Mouse (Mus musculus) limb, embryonic 15.5 days (tissue): ENCODE data around the gene Zfp553. TPM values are rescaled to one million over a fixed set of nuclear protein-coding genes. Genes with fewer than 3 reads are reported as not detected.

Source experiments
- ATAC-seq: fragments of 200-750 bp; cut with Nextera tagmentation; 2 replicates; pipeline ENCODE4 v1.8.0; 2017; ENCODE audit warnings: low read depth, moderate TSS enrichment; ENCODE audit not compliant: insufficient number of reproducible peaks, low FRiP score, low TSS enrichment
- H3K27ac ChIP-seq: fragments of 300-500 bp; sonication (generic); 2 replicates; pipeline ENCODE4 v1.5.1; 2015; ENCODE audit warnings: moderate library complexity, mild to moderate bottlenecking, inconsistent platforms
- H3K27me3 ChIP-seq: fragments of 300-500 bp; sonication (generic); 2 replicates; pipeline ENCODE4 v1.6.1; 2015; ENCODE audit warnings: inconsistent platforms
- H3K36me3 ChIP-seq: fragments of 300-500 bp; sonication (generic); 2 replicates; pipeline ENCODE4 v1.6.1; 2015; ENCODE audit warnings: inconsistent platforms
- H3K4me1 ChIP-seq: fragments of 300-500 bp; sonication (generic); 2 replicates; pipeline ENCODE4 v1.6.1; 2015; ENCODE audit warnings: inconsistent platforms
- H3K4me2 ChIP-seq: fragments of 300-500 bp; sonication (generic); 2 replicates; pipeline ENCODE4 v1.6.1; 2015; ENCODE audit warnings: mild to moderate bottlenecking, inconsistent platforms
- H3K4me3 ChIP-seq: fragments of 300-500 bp; sonication (generic); 2 replicates; pipeline ENCODE4 v1.5.1; 2015; ENCODE audit warnings: mild to moderate bottlenecking, inconsistent platforms
- H3K9ac ChIP-seq: fragments of 300-500 bp; sonication (generic); 2 replicates; pipeline ENCODE4 v1.6.1; 2015; ENCODE audit warnings: inconsistent platforms
- H3K9me3 ChIP-seq: fragments of 300-500 bp; sonication (generic); 2 replicates; pipeline ENCODE4 v1.6.1; 2016; ENCODE audit warnings: inconsistent platforms
- WGBS: fragments of 180-500 bp; shearing (Covaris S2); methylation state at CpG from one replicate; pipeline ENCODE4 v1.1.7; 2015; 5-methylcytosine and 5-hydroxymethylcytosine counted together
- polyA plus RNA-seq: library from polyadenylated mRNA; unstranded; fragments of >200 nt; fragmentation: Nextera tagmentation; extraction: Ambion mirVana; gene quantifications from 2 replicates; pipeline ENCODE4 v1.2.1, GENCODE M21; 2015

Gene Zfp553
- 37.3 and 38.4 TPM in 2 replicates for polyA plus RNA-seq

GRCm38 (mm10) chr7:127232622-127233367 lies at the start of gene Zfp553, which contains the start of gene Sept1:
TSS of gene Zfp553 (plus strand) at chr7:127233061.
TSS of gene Sept1 (minus strand) at chr7:127233130.
- H3K36me3 ChIP-seq: peaks cover 48% of the 10 kb centered on the region
- under 1% methylated on average over 64 of the region's 64 CpGs for WGBS

GRCm38 (mm10) chr7:127183345-127183744 lies 49.5 kb upstream of the Zfp553 start:
- no peak for ATAC-seq
- 78% methylated on average over 8 of the region's 8 CpGs for WGBS

More at GRCm38 (mm10) chr7:127232622-127233367, at the start of gene Zfp553, which contains the start of gene Sept1:
- peaks cover 34% of the 10 kb centered on the region for H3K4me1 ChIP-seq
- H3K9me3 ChIP-seq: no peaks in the 10 kb centered on the region
- H3K9ac ChIP-seq: peak within 1 kb of the TSS; percentile 95
- H3K4me2 ChIP-seq: peak within 1 kb of the TSS; percentile 64
- peak; percentile 90 for ATAC-seq
- H3K27ac ChIP-seq: peak within 1 kb of the TSS; percentile 97
- no peaks in the 10 kb centered on the region for H3K27me3 ChIP-seq
- H3K4me3 ChIP-seq: peak within 1 kb of the TSS; percentile 96

GRCm38 (mm10) chr7:127183828-127184227 lies 49.0 kb upstream of the Zfp553 start:
- 78% methylated on average over 6 of the region's 6 CpGs for WGBS
- no peak overlapping the region for H3K4me3 ChIP-seq
- H3K9me3 ChIP-seq: no peaks in the 10 kb centered on the region
- H3K27me3 ChIP-seq: no peaks in the 10 kb centered on the region
- H3K36me3 ChIP-seq: no peaks in the 10 kb centered on the region
- no peak overlapping the region for H3K27ac ChIP-seq
- H3K4me2 ChIP-seq: no peak overlapping the region
- ATAC-seq: no peak
- no peak overlapping the region for H3K9ac ChIP-seq
- no peaks in the 10 kb centered on the region for H3K4me1 ChIP-seq

More at GRCm38 (mm10) chr7:127183345-127183744, 49.5 kb upstream of the Zfp553 start:
- H3K4me1 ChIP-seq: no peaks in the 10 kb centered on the region
- H3K9ac ChIP-seq: no peak overlapping the region
- no peaks in the 10 kb centered on the region for H3K9me3 ChIP-seq
- H3K4me3 ChIP-seq: no peak overlapping the region
- H3K36me3 ChIP-seq: no peaks in the 10 kb centered on the region
- no peak overlapping the region for H3K27ac ChIP-seq
- H3K27me3 ChIP-seq: no peaks in the 10 kb centered on the region
- no peak overlapping the region for H3K4me2 ChIP-seq

GRCm38 (mm10) chr7:127184720-127185119 lies 48.1 kb upstream of the Zfp553 start:
- H3K27ac ChIP-seq: no peak overlapping the region
- 40% methylated on average over 1 of the region's 1 CpGs for WGBS
- no peak for ATAC-seq
- no peaks in the 10 kb centered on the region for H3K4me1 ChIP-seq
- no peak overlapping the region for H3K4me2 ChIP-seq
- no peak overlapping the region for H3K4me3 ChIP-seq
- no peak overlapping the region for H3K9ac ChIP-seq
- no peaks in the 10 kb centered on the region for H3K27me3 ChIP-seq
- no peaks in the 10 kb centered on the region for H3K36me3 ChIP-seq
- no peaks in the 10 kb centered on the region for H3K9me3 ChIP-seq

- no peaks in the 10 kb centered on the region for H3K4me1 ChIP-seq
- H3K27me3 ChIP-seq: no peaks in the 10 kb centered on the region
- no peaks in the 10 kb centered on the region for H3K36me3 ChIP-seq
- ATAC-seq: no peak
- H3K4me3 ChIP-seq: no peak overlapping the region
- no peaks in the 10 kb centered on the region for H3K9me3 ChIP-seq
- WGBS: 63% methylated on average over 3 of the region's 3 CpGs
- H3K9ac ChIP-seq: no peak overlapping the region
- no peak overlapping the region for H3K4me2 ChIP-seq
- H3K27ac ChIP-seq: no peak overlapping the region
Measured at GRCm38 (mm10) chr7:127185601-127186000, 47.3 kb upstream of the Zfp553 start.

GRCm38 (mm10) chr7:127187351-127187750 lies 45.5 kb upstream of the Zfp553 start:
- Histone ChIP-seq H3K9me3 (no peaks in the 10 kb centered on the region), H3K4me1 (no peaks in the 10 kb centered on the region), H3K4me3 (no peak overlapping the region), H3K9ac (no peak overlapping the region), H3K36me3 (peaks cover 13% of the 10 kb centered on the region), H3K4me2 (no peak overlapping the region), H3K27me3 (no peaks in the 10 kb centered on the region), H3K27ac (no peak overlapping the region)
- ATAC-seq: no peak
- WGBS: 64% methylated on average over 10 of the region's 10 CpGs

- Histone ChIP-seq H3K4me1 (no peaks in the 10 kb centered on the region), H3K27me3 (no peaks in the 10 kb centered on the region)
Measured at GRCm38 (mm10) chr7:127188305-127189276, 44.3 kb upstream of the Zfp553 start.

GRCm38 (mm10) chr7:127190672-127191071 lies 42.2 kb upstream of the Zfp553 start:
- no peak overlapping the region for H3K4me2 ChIP-seq
- no peak overlapping the region for H3K27ac ChIP-seq
- 75% methylated on average over 6 of the region's 6 CpGs for WGBS
- H3K4me3 ChIP-seq: no peak overlapping the region
- H3K9me3 ChIP-seq: no peaks in the 10 kb centered on the region
- H3K36me3 ChIP-seq: peaks cover 37% of the 10 kb centered on the region
- H3K4me1 ChIP-seq: peaks cover 15% of the 10 kb centered on the region
- H3K27me3 ChIP-seq: no peaks in the 10 kb centered on the region
- ATAC-seq: no peak
- no peak overlapping the region for H3K9ac ChIP-seq

More at GRCm38 (mm10) chr7:127188305-127189276, 44.3 kb upstream of the Zfp553 start:
- 79% methylated on average over 17 of the region's 17 CpGs for WGBS
- no peak overlapping the region for H3K4me2 ChIP-seq
- ATAC-seq: no peak
- no peak overlapping the region for H3K9ac ChIP-seq
- H3K9me3 ChIP-seq: no peaks in the 10 kb centered on the region
- no peak overlapping the region for H3K4me3 ChIP-seq
- H3K36me3 ChIP-seq: peaks cover 26% of the 10 kb centered on the region
- H3K27ac ChIP-seq: no peak overlapping the region

- Histone ChIP-seq H3K4me3 (no peak overlapping the region), H3K4me1 (peaks cover 25% of the 10 kb centered on the region), H3K27me3 (no peaks in the 10 kb centered on the region), H3K36me3 (peaks cover 49% of the 10 kb centered on the region), H3K27ac (no peak overlapping the region), H3K9ac (no peak overlapping the region), H3K4me2 (no peak overlapping the region), H3K9me3 (no peaks in the 10 kb centered on the region)
- WGBS: 95% methylated on average over 5 of the region's 5 CpGs
- no peak for ATAC-seq
Measured at GRCm38 (mm10) chr7:127192989-127193388, 39.9 kb upstream of the Zfp553 start.

- Histone ChIP-seq H3K4me1 (peaks cover 25% of the 10 kb centered on the region), H3K27ac (no peak overlapping the region), H3K27me3 (no peaks in the 10 kb centered on the region), H3K4me2 (peak overlapping the region; percentile 83), H3K9ac (no peak overlapping the region), H3K36me3 (peaks cover 61% of the 10 kb centered on the region), H3K9me3 (no peaks in the 10 kb centered on the region), H3K4me3 (peak overlapping the region; percentile 81)
- WGBS: 92% methylated on average over 17 of the region's 17 CpGs
- no peak for ATAC-seq
Measured at GRCm38 (mm10) chr7:127194011-127194632, 38.7 kb upstream of the Zfp553 start.

- no peaks in the 10 kb centered on the region for H3K27me3 ChIP-seq
Measured at GRCm38 (mm10) chr7:127194633-127195029, 38.2 kb upstream of the Zfp553 start.

More at GRCm38 (mm10) chr7:127194633-127195029, 38.2 kb upstream of the Zfp553 start:
- peak overlapping the region; percentile 83 for H3K4me2 ChIP-seq
- peaks cover 66% of the 10 kb centered on the region for H3K36me3 ChIP-seq
- H3K9me3 ChIP-seq: no peaks in the 10 kb centered on the region
- peak overlapping the region; percentile 94 for H3K27ac ChIP-seq
- 71% methylated on average over 7 of the region's 7 CpGs for WGBS
- H3K9ac ChIP-seq: peak overlapping the region; percentile 61
- peaks cover 25% of the 10 kb centered on the region for H3K4me1 ChIP-seq
- H3K4me3 ChIP-seq: peak overlapping the region; percentile 81
- no peak for ATAC-seq
